Mouse (Mus musculus) CD4-positive helper T cell, adult 2 months (primary cell): ENCODE measurements around the gene Ptprt.

Experiments
- DNase-seq: peaks from one replicate; pipeline ENCODE4 v3.0.0-alpha.2; 2012; ENCODE audit warnings: low read depth, missing footprints, low spot score

The Ptprt gene

GRCm38 (mm10) chr2:162413073-162413812, 247.7 kb downstream of the Ptprt start:
- no peak for DNase-seq

- no peak for DNase-seq
These were observed 249.9 kb downstream of the Ptprt start for GRCm38 (mm10) chr2:162411014-162411413.

GRCm38 (mm10) chr2:162409245-162409644, 251.7 kb downstream of the Ptprt start:
- no peak for DNase-seq

- no peak for DNase-seq
These were observed 259.4 kb downstream of the Ptprt start for GRCm38 (mm10) chr2:162401316-162402100.

- no peak for DNase-seq
These were observed 266.3 kb downstream of the Ptprt start for GRCm38 (mm10) chr2:162394601-162395000.

- no peak for DNase-seq
These were observed 269.1 kb downstream of the Ptprt start for GRCm38 (mm10) chr2:162391834-162392233.

- DNase-seq, result no peak
These were observed 283.6 kb downstream of the Ptprt start for GRCm38 (mm10) chr2:162377309-162377708.

GRCm38 (mm10) chr2:162349047-162349446, 311.9 kb downstream of the Ptprt start:
- no peak for DNase-seq

GRCm38 (mm10) chr2:162341846-162342245, 319.1 kb downstream of the Ptprt start:
- DNase-seq, result no peak

- DNase-seq, result no peak
These were observed 320.7 kb downstream of the Ptprt start for GRCm38 (mm10) chr2:162340231-162340630.

GRCm38 (mm10) chr2:162332066-162332683, 328.8 kb downstream of the Ptprt start:
- no peak for DNase-seq

GRCm38 (mm10) chr2:162329430-162329829, 331.5 kb downstream of the Ptprt start:
- DNase-seq, result no peak

- DNase-seq, result no peak
These were observed 338.5 kb downstream of the Ptprt start for GRCm38 (mm10) chr2:162322411-162322810.

- DNase-seq, result no peak
These were observed 353.0 kb downstream of the Ptprt start for GRCm38 (mm10) chr2:162307996-162308395.

GRCm38 (mm10) chr2:162294070-162294469, 366.9 kb downstream of the Ptprt start:
- no peak for DNase-seq

- DNase-seq, result no peak
These were observed 378.3 kb downstream of the Ptprt start for GRCm38 (mm10) chr2:162282606-162283005.

GRCm38 (mm10) chr2:162282121-162282520, 378.8 kb downstream of the Ptprt start:
- no peak for DNase-seq

- no peak for DNase-seq
These were observed 387.1 kb downstream of the Ptprt start for GRCm38 (mm10) chr2:162273826-162274225.

- DNase-seq, result no peak
These were observed 409.7 kb downstream of the Ptprt start for GRCm38 (mm10) chr2:162251272-162251671.

- no peak for DNase-seq
These were observed 412.7 kb downstream of the Ptprt start for GRCm38 (mm10) chr2:162248296-162248695.

- DNase-seq, result no peak
These were observed 438.5 kb downstream of the Ptprt start for GRCm38 (mm10) chr2:162222476-162222875.

GRCm38 (mm10) chr2:162220586-162220985, 440.4 kb downstream of the Ptprt start:
- DNase-seq, result no peak
